Mouse (Mus musculus) kidney, postnatal 4 days (tissue): ENCODE results near the gene Batf.

Experiments
- DNase-seq, 2 experiments: peaks; one replicate each; pipeline ENCODE4 v3.0.0; 2021; ENCODE audit warnings: mixed read lengths in 2 of 2

Gene Batf

GRCm38 (mm10) chr12:85686466-85687216 lies at the start of gene Batf:
Batf (plus strand) TSS chr12:85686669.
- peak; percentile 25 to 31 for DNase-seq

GRCm38 (mm10) chr12:85637932-85638331 lies 48.5 kb upstream of the Batf start:
- DNase-seq: no peak

- DNase-seq: no peak
These were observed 47.7 kb upstream of the Batf start for GRCm38 (mm10) chr12:85638541-85639325.

GRCm38 (mm10) chr12:85639326-85640008 lies 47.0 kb upstream of the Batf start:
- DNase-seq: peak; percentile 75 to 81

- no peak for DNase-seq
These were observed 45.5 kb upstream of the Batf start for GRCm38 (mm10) chr12:85640852-85641563.

GRCm38 (mm10) chr12:85641564-85641931 lies 44.9 kb upstream of the Batf start:
- DNase-seq: no peak

GRCm38 (mm10) chr12:85643735-85644134 lies 42.7 kb upstream of the Batf start:
- DNase-seq: no peak

- peak; percentile 55 to 66 for DNase-seq
These were observed 40.8 kb upstream of the Batf start for GRCm38 (mm10) chr12:85645664-85646063.

GRCm38 (mm10) chr12:85647346-85647745 lies 39.1 kb upstream of the Batf start:
- DNase-seq: peak; percentile 44 to 58

GRCm38 (mm10) chr12:85647955-85648354 lies 38.5 kb upstream of the Batf start:
- no peak for DNase-seq

GRCm38 (mm10) chr12:85659319-85659718 lies 27.1 kb upstream of the Batf start:
- DNase-seq: no peak

- DNase-seq: no peak
These were observed 25.6 kb upstream of the Batf start for GRCm38 (mm10) chr12:85660855-85661254.

GRCm38 (mm10) chr12:85662232-85662631 lies 24.2 kb upstream of the Batf start:
- peak in 1 of 2 experiments; percentile 19 for DNase-seq

- DNase-seq: peak; percentile 88 to 90
These were observed 23.6 kb upstream of the Batf start for GRCm38 (mm10) chr12:85662896-85663295.

GRCm38 (mm10) chr12:85666112-85666511 lies 20.4 kb upstream of the Batf start:
- no peak for DNase-seq

GRCm38 (mm10) chr12:85667071-85667470 lies 19.4 kb upstream of the Batf start:
- no peak for DNase-seq

- peak in 1 of 2 experiments; percentile 32 for DNase-seq
These were observed 17.8 kb upstream of the Batf start for GRCm38 (mm10) chr12:85668696-85669095.

GRCm38 (mm10) chr12:85670080-85670479 lies 16.4 kb upstream of the Batf start:
- DNase-seq: peak in 1 of 2 experiments; percentile 26

- DNase-seq: no peak
These were observed 12.6 kb upstream of the Batf start for GRCm38 (mm10) chr12:85673914-85674313.

GRCm38 (mm10) chr12:85679117-85679516 lies 7.4 kb upstream of the Batf start:
- DNase-seq: no peak

GRCm38 (mm10) chr12:85679808-85680207 lies 6.7 kb upstream of the Batf start:
- DNase-seq: no peak

GRCm38 (mm10) chr12:85682328-85682727 lies 4.1 kb upstream of the Batf start:
- DNase-seq: no peak
